Mouse (Mus musculus) cerebellum, postnatal 25 days (tissue): Measurements from ENCODE around the gene Psmd9.
A peak's percentile ranks its signal among the peaks of the same experiment; 100 is the strongest.

Experiments used
- DNase-seq, 2 experiments: peaks; one replicate each; pipeline ENCODE4 v3.0.0; 2021; ENCODE audit warnings: mixed read lengths in 2 of 2

Psmd9 gene

GRCm38 (mm10) chr5:123150641-123151040, 18.6 kb upstream of the Psmd9 start:
- DNase-seq, result peak; percentile 43 to 56

- no peak for DNase-seq
These were observed 18.1 kb upstream of the Psmd9 start for GRCm38 (mm10) chr5:123151077-123151476.

GRCm38 (mm10) chr5:123151707-123152362, 17.4 kb upstream of the Psmd9 start:
- no peak for DNase-seq

GRCm38 (mm10) chr5:123152901-123153300, 16.3 kb upstream of the Psmd9 start:
- DNase-seq, result no peak

GRCm38 (mm10) chr5:123155425-123155824, 13.8 kb upstream of the Psmd9 start:
- DNase-seq, result peak; percentile 70 to 80

GRCm38 (mm10) chr5:123156763-123157162, 12.4 kb upstream of the Psmd9 start:
- DNase-seq, result peak; percentile 21 to 52

GRCm38 (mm10) chr5:123157972-123158371, 11.2 kb upstream of the Psmd9 start:
- DNase-seq, result no peak

- DNase-seq, result no peak
These were observed 9.8 kb upstream of the Psmd9 start for GRCm38 (mm10) chr5:123159446-123159845.

- no peak for DNase-seq
These were observed 9.3 kb upstream of the Psmd9 start for GRCm38 (mm10) chr5:123159866-123160265.

- no peak for DNase-seq
These were observed 8.9 kb upstream of the Psmd9 start for GRCm38 (mm10) chr5:123160341-123160740.

GRCm38 (mm10) chr5:123162942-123163341, 6.3 kb upstream of the Psmd9 start:
- DNase-seq, result no peak

- no peak for DNase-seq
These were observed 2.8 kb upstream of the Psmd9 start for GRCm38 (mm10) chr5:123166437-123166836.

GRCm38 (mm10) chr5:123167591-123167990, 1.6 kb upstream of the Psmd9 start:
- no peak for DNase-seq

- no peak for DNase-seq
These were observed 1.2 kb downstream of the Psmd9 start for GRCm38 (mm10) chr5:123170365-123170764.

GRCm38 (mm10) chr5:123171646-123172350, 2.6 kb downstream of the Psmd9 start:
- peak; percentile 85 to 87 for DNase-seq

- no peak for DNase-seq
These were observed 9.6 kb downstream of the Psmd9 start for GRCm38 (mm10) chr5:123178792-123179191.

- DNase-seq, result no peak
These were observed 11.2 kb downstream of the Psmd9 start for GRCm38 (mm10) chr5:123180390-123180789.

GRCm38 (mm10) chr5:123181536-123181935, 12.3 kb downstream of the Psmd9 start:
- no peak for DNase-seq

GRCm38 (mm10) chr5:123182651-123183050, 13.4 kb downstream of the Psmd9 start, which contains the start of gene Hpd:
Gene Hpd (minus strand): TSS chr5:123182727.
- no peak for DNase-seq

GRCm38 (mm10) chr5:123185966-123186365, 16.8 kb downstream of the Psmd9 start:
- peak in 1 of 2 experiments; percentile 46 for DNase-seq

GRCm38 (mm10) chr5:123187306-123187705, 18.1 kb downstream of the Psmd9 start:
- no peak for DNase-seq

- DNase-seq, result no peak
These were observed 21.7 kb downstream of the Psmd9 start for GRCm38 (mm10) chr5:123190912-123191311.

- DNase-seq, result no peak
These were observed 22.2 kb downstream of the Psmd9 start for GRCm38 (mm10) chr5:123191427-123191826.

GRCm38 (mm10) chr5:123192606-123193150, 23.5 kb downstream of the Psmd9 start:
- no peak for DNase-seq
